Mouse (Mus musculus) gastrocnemius, postnatal 10 days (tissue): ENCODE measurements around the gene Gm15448. TPM values are rescaled to one million over a fixed set of nuclear protein-coding genes. Genes with fewer than 3 reads are reported as not detected.
"Not testable (repeated sequence)": the region's sequence is repeated elsewhere in the genome, so short reads cannot be mapped to it uniquely, and the experiment has no call there.

Experiments
- DNase-seq: peaks from one replicate; pipeline ENCODE4 v3.0.0; 2021; ENCODE audit warnings: mixed read lengths
- long read RNA-seq, 2 experiments: library from polyadenylated mRNA; stranded (forward); transcript quantifications; one replicate each; pipeline ENCODE4 v2.0.0; 2021
- total RNA-seq, 2 experiments: library from RNA; stranded (reverse); gene quantifications; 2 replicates each; pipeline ENCODE4 v1.2.3; 2021

Gene Gm15448
- total RNA-seq, result under 1 TPM in 1 of 2 experiments, not detected in 1; 0.63 TPM
- long read RNA-seq, experiment 1, result 0 reads
- long read RNA-seq, experiment 2, result 0 reads

- not testable (repeated sequence) for DNase-seq
These were observed at the start of gene Gm15448 for GRCm38 (mm10) chr7:3825599-3825998. TSS of gene Gm15448 (minus strand) at chr7:3825687.

GRCm38 (mm10) chr7:3875032-3875431 is 49.5 kb upstream of the Gm15448 start:
- not testable (repeated sequence) for DNase-seq

DNA sequence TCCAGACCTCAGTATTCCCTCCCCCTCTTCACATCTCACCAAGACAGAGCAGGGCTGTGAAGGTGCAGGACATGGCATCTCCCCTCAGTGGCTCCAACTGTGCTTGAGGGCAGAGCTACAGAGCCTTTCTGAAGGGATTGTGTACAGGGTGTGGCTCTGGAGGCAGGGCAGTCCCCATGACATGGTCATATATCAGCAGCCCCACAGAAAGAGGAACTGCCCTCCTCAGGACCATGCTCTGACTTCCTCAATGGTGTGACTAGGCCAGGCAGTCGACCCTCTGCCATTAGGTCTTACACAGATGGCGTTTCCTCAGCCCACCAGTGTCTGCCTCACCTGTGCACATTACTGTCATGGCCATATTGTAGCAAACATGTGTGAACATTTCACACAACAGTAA is 19.5 kb upstream of the Gm15448 start, which contains the start of gene Pira2:
Gene Pira2 (minus strand): TSS at position 101 of the 400 bp plus-strand sequence.
- DNase-seq, result not testable (repeated sequence)

DNA sequence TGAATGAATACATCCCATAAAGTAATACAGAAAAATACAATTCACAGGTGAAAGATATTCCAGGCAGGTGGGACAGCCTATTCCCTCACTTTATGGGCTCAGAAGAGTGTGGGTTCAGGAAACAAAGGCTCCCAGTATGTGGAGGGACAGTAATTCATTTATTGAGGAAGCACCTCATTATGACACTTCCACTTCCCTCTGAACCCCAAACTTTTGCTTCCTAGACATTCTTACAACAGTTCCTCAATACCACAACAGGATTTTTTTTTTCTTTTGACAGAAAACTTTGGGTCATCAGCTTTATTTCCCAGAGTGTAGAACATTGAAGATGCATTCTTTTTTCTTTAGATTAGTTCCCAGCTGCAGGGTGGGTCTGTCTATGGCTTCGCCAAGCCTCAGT is 12.4 kb upstream of the Gm15448 start:
- DNase-seq, result not testable (repeated sequence)

DNA sequence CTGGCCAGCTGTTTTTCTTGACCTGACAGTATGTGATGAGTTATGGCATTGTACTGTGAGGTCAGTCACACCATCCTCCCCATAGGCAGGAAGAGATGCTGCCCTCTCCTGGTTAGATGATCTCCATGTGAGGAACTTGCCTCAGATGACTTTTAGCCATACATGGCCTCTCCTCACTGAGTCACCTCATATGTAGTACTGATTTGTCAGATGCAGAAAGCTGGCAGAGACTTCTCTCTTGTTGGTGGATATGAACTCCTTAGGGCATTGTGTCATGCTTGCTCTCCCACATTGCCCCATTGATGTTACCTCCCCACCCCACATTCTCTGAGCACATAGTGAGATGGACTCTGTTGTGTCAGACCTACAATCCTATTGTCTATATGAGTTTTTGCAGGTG is 5.1 kb upstream of the Gm15448 start:
- DNase-seq, result not testable (repeated sequence)

- DNase-seq, result not testable (repeated sequence)
These were observed 13.6 kb downstream of the Gm15448 start for GRCm38 (mm10) chr7:3811912-3812311.

DNA sequence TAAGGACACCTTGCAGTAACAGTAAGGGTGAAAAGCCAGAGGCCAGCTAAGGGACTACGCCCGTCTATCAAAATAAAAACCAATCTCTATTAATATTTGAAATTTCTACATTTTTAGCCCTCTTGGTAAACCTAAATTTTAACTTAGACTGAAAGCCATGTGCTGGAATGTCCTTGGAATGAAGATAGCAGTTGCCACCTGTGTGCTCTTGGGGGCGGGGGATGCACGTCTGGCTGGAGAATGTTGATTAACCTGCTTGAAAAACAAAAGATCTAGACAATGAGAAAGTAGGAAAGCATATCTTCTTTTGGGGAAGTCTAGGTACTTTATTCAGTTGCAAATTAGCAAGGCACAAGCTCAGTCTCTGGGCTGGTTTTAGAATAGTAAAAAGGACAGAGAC is 22.6 kb downstream of the Gm15448 start:
- not testable (repeated sequence) for DNase-seq

- not testable (repeated sequence) for DNase-seq
These were observed 25.5 kb downstream of the Gm15448 start for GRCm38 (mm10) chr7:3799940-3800339.

DNA sequence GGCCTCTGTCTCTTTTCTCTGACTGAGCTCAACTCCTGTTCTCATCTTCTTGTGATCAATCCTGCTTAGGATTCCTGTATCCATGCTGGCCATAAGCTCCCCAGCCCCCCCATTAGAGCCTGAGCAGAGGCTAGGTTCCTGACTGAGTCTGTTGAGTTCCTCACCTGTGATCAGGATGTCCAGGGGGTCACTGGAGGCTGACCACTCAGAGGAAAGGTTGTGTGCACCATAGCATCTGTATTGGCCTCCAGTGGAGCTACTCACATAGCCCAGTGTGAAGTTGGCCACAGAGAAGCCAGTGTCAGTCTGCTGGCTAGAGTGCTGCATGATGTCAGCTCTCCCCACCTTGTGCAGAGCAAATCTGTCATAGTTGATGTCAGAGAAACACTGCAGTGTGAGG is 29.2 kb downstream of the Gm15448 start:
- not testable (repeated sequence) for DNase-seq

Other genes with a start within 250 kb of the Gm15448 start
- 1 to 10 TPM in 1 of 2 experiments, not detected in 1; 1.0 TPM for gene Oscar, start 209.5 kb downstream of the Gm15448 start, total RNA-seq
- 100 to 1,000 TPM; 680 to 749 TPM for gene Ndufa3, start 208.3 kb downstream of the Gm15448 start, total RNA-seq
- gene Tfpt, start 195.8 kb downstream of the Gm15448 start, total RNA-seq, result 10 to 100 TPM; 13.1 to 18.2 TPM
- gene Prpf31, start 195.7 kb downstream of the Gm15448 start, total RNA-seq, result 10 to 100 TPM; 30.8 to 31.6 TPM
- 10 to 100 TPM; 27.6 to 30.4 TPM for gene Cnot3, start 180.4 kb downstream of the Gm15448 start, total RNA-seq
- gene Leng1, start 159.8 kb downstream of the Gm15448 start, total RNA-seq, result 1 to 10 TPM; 5.6 to 6.9 TPM
- gene Tmc4, start 148.1 kb downstream of the Gm15448 start, total RNA-seq, result 1 to 10 TPM in 1 of 2 experiments, under 1 TPM in 1; 0.99 to 1.1 TPM
- gene Tsen34, start 132.8 kb downstream of the Gm15448 start, total RNA-seq, result 10 to 100 TPM; 55.7 to 57.4 TPM
- 10 to 100 TPM; 13.6 to 21.6 TPM for gene Mboat7, start 132.2 kb downstream of the Gm15448 start, total RNA-seq
- 100 to 1,000 TPM; 742 to 768 TPM for gene Rps9, start 121.7 kb downstream of the Gm15448 start, total RNA-seq
- gene Pirb, start 105.3 kb downstream of the Gm15448 start, total RNA-seq, result 1 to 10 TPM in 1 of 2 experiments, under 1 TPM in 1; 0.78 to 1.6 TPM
- gene Pira2, start 19.4 kb upstream of the Gm15448 start, total RNA-seq, result under 1 TPM; 0.16 to 0.19 TPM
- under 1 TPM in 1 of 2 experiments, not detected in 1; 0.20 TPM for gene Gm14548, start 72.4 kb upstream of the Gm15448 start, total RNA-seq
- under 1 TPM; 0.11 to 0.21 TPM for gene Lilra6, start 89.8 kb upstream of the Gm15448 start, total RNA-seq
- under 1 TPM; 0.16 to 0.41 TPM for gene Lair1, start 237.5 kb upstream of the Gm15448 start, total RNA-seq